Mouse (Mus musculus) liver, adult 2 months (tissue): Measurements from ENCODE around the gene Zfp771. TPM values are rescaled to one million over a fixed set of nuclear protein-coding genes. Genes with fewer than 3 reads are reported as not detected.

Experiments
- DNase-seq: peaks from one replicate; pipeline ENCODE4 v3.0.0-alpha.2; 2011; ENCODE audit warnings: low read depth, low spot score; ENCODE audit errors: extremely low read depth
- H3K27ac ChIP-seq: fragments of 200-500 bp; replicated peaks from 2 replicates; pipeline ENCODE4 v1.5.1; 2012; ENCODE audit warnings: low read depth, mild to moderate bottlenecking, control low read depth, inconsistent platforms, low read length; ENCODE audit not compliant: insufficient read depth
- H3K27me3 ChIP-seq: fragments of 200-500 bp; 2 replicates; pipeline ENCODE4 v1.6.1; 2012; ENCODE audit warnings: mild to moderate bottlenecking, moderate library complexity, low read length, inconsistent platforms; ENCODE audit not compliant: control insufficient read depth, insufficient read depth
- H3K36me3 ChIP-seq: fragments of 200-500 bp; 2 replicates; pipeline ENCODE4 v1.6.1; 2012; ENCODE audit warnings: low read length, inconsistent platforms; ENCODE audit not compliant: control insufficient read depth, insufficient read depth
- H3K4me1 ChIP-seq: fragments of 200-500 bp; 2 replicates; pipeline ENCODE4 v1.6.1; 2011; ENCODE audit warnings: low read length; ENCODE audit not compliant: control insufficient read depth, insufficient read depth
- H3K4me3 ChIP-seq: fragments of 200-500 bp; 2 replicates; pipeline ENCODE4 v1.5.1; 2011; ENCODE audit warnings: low read depth, mild to moderate bottlenecking, control low read depth, low read length, moderate library complexity; ENCODE audit not compliant: insufficient read depth
- H3K79me2 ChIP-seq: fragments of 200-500 bp; 2 replicates; pipeline ENCODE4 v1.6.1; 2012; ENCODE audit warnings: inconsistent platforms, mild to moderate bottlenecking, low read length, moderate library complexity; ENCODE audit not compliant: control insufficient read depth, insufficient read depth
- H3K9ac ChIP-seq: fragments of 200-500 bp; 2 replicates; pipeline ENCODE4 v1.6.1; 2012; ENCODE audit warnings: low read depth, mild to moderate bottlenecking, control low read depth, inconsistent platforms, low read length
- CTCF ChIP-seq: fragments of 200-500 bp; IDR thresholded peaks from 2 replicates; pipeline ENCODE4 v1.5.1; 2011; ENCODE audit warnings: low read depth, low read length, control low read depth
- POLR2A ChIP-seq: fragments of 200-500 bp; IDR thresholded peaks from 2 replicates; pipeline ENCODE4 v1.6.1; 2011; ENCODE audit warnings: low read length, control low read depth; ENCODE audit not compliant: insufficient read depth; ENCODE audit errors: extremely low read depth
- WGBS: fragments of 180-500 bp; shearing (Covaris S2); methylation state at CpG from one replicate; pipeline ENCODE4 v1.1.7; 2018; 5-methylcytosine and 5-hydroxymethylcytosine counted together
- polyA plus RNA-seq: library from polyadenylated mRNA; depleted of rRNA; stranded (reverse); fragments of >200 nt; gene quantifications from 2 replicates; pipeline ENCODE4 v1.2.3, GENCODE M21; 2012
- total RNA-seq: library from RNA; depleted of rRNA; stranded (reverse); fragments of >200 nt; gene quantifications from 2 replicates; pipeline ENCODE4 v1.2.3, GENCODE M21; 2014

Gene Zfp771
- total and polyA plus RNA-seq, 2 experiments: 19.6 to 52.8 TPM

GRCm38 (mm10) chr7:127260309-127261111 is 16.4 kb downstream of the Zfp771 start, which contains the start of gene Dctpp1:
Gene Dctpp1, minus strand, starts transcription at chr7:127260709.
- WGBS: under 1% methylated on average over 50 of the region's 50 CpGs
- Histone ChIP-seq H3K9ac (peak within 1 kb of the TSS; percentile 79), H3K27me3 (no peaks in the 10 kb centered on the region), H3K79me2 (no peaks in the 10 kb centered on the region), H3K27ac (peak within 1 kb of the TSS; percentile 45), H3K4me1 (peaks cover 4% of the 10 kb centered on the region; the same call in 1 of the 2 replicates), H3K36me3 (no peaks in the 10 kb centered on the region), H3K4me3 (peak within 1 kb of the TSS; percentile 78)
- DNase-seq: peak; percentile 98
- TF ChIP-seq POLR2A: peak; percentile 78
- TF ChIP-seq CTCF: peak; percentile 91

- no peak overlapping the region for H3K9ac ChIP-seq
- TF ChIP-seq CTCF (no peak), POLR2A (no peak)
- H3K4me3 ChIP-seq: no peak overlapping the region
- no peaks in the 10 kb centered on the region for H3K36me3 ChIP-seq
- WGBS: 60% methylated on average over 10 of the region's 10 CpGs
- H3K4me1 ChIP-seq: peaks cover 4% of the 10 kb centered on the region; the same call in 1 of the 2 replicates
- H3K27me3 ChIP-seq: no peaks in the 10 kb centered on the region
- no peaks in the 10 kb centered on the region for H3K79me2 ChIP-seq
- no peak for DNase-seq
- H3K27ac ChIP-seq: no peak overlapping the region
These were observed 18.3 kb downstream of the Zfp771 start for GRCm38 (mm10) chr7:127262218-127262961.

- Histone ChIP-seq H3K9ac (no peak overlapping the region), H3K79me2 (no peaks in the 10 kb centered on the region), H3K27ac (no peak overlapping the region), H3K36me3 (no peaks in the 10 kb centered on the region), H3K27me3 (no peaks in the 10 kb centered on the region), H3K4me3 (no peak overlapping the region), H3K4me1 (peaks cover 4% of the 10 kb centered on the region; the same call in 1 of the 2 replicates)
- TF ChIP-seq POLR2A: no peak
- TF ChIP-seq CTCF: no peak
- 95% methylated on average over 3 of the region's 3 CpGs for WGBS
- no peak for DNase-seq
These were observed 19.5 kb downstream of the Zfp771 start for GRCm38 (mm10) chr7:127263526-127263925.

DNA sequence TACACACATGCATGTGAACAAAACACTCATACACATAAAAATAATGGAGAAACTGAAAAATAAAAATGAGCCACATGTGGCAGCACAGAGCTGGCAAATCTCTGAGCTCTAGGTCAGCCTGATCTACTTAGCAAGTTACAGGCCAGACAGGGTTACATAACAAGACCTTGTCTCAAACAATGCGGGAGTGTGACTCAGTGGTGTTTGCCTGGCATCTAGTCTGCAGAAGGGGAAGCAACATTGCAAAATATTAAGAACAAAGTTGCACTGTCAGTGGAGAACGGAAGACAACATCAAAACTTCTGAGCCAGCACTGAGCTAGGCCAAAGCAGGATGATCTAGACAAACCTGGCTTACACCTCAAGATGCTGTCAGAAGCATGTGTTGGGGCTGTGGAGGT is 26.2 kb downstream of the Zfp771 start:
- peak; percentile 91 for DNase-seq
- peak overlapping the region; percentile 60 for H3K27ac ChIP-seq
- H3K36me3 ChIP-seq: peaks cover 18% of the 10 kb centered on the region
- H3K9ac ChIP-seq: peak overlapping the region; percentile 41
- TF ChIP-seq POLR2A: peak; percentile 20; the same call in 1 of the 2 replicates
- no peak for TF ChIP-seq CTCF
- peak overlapping the region; percentile 90 for H3K4me3 ChIP-seq
- no peaks in the 10 kb centered on the region for H3K27me3 ChIP-seq
- H3K4me1 ChIP-seq: peaks cover 4% of the 10 kb centered on the region
- 9% methylated on average over 2 of the region's 2 CpGs for WGBS
- peaks cover 16% of the 10 kb centered on the region for H3K79me2 ChIP-seq

- peaks cover 18% of the 10 kb centered on the region for H3K36me3 ChIP-seq
- peaks cover 6% of the 10 kb centered on the region for H3K4me1 ChIP-seq
- H3K79me2 ChIP-seq: peaks cover 16% of the 10 kb centered on the region
- TF ChIP-seq POLR2A: no peak
- TF ChIP-seq CTCF: no peak
- H3K27ac ChIP-seq: peak overlapping the region; percentile 60
- peak overlapping the region; percentile 68 for H3K9ac ChIP-seq
- no peak for DNase-seq
- 21% methylated on average over 5 of the region's 5 CpGs for WGBS
- no peaks in the 10 kb centered on the region for H3K27me3 ChIP-seq
- peak overlapping the region; percentile 90 for H3K4me3 ChIP-seq
These were observed 26.6 kb downstream of the Zfp771 start for GRCm38 (mm10) chr7:127270666-127271065.
